Mouse (Mus musculus): Measurements from ENCODE around the gene Actr1a. TPM values are rescaled to one million over a fixed set of nuclear protein-coding genes. Genes with fewer than 3 reads are reported as not detected.

Gene Actr1a
- polyA plus RNA-seq, 1 experiment, result 117 TPM

- Histone ChIP-seq H3K4me2 (ENCODE audit: low read depth) (peak overlapping the region; percentile 86), H3K27me3 (ENCODE audit: control insufficient read depth, insufficient read depth, insufficient read length) (no peaks in the 10 kb centered on the region), H3K79me2 (ENCODE audit: control insufficient read depth, insufficient read depth) (no peaks in the 10 kb centered on the region), H3ac (ENCODE audit: control insufficient read depth, insufficient read length) (peak overlapping the region; percentile 74), H3K36me3 (ENCODE audit: control insufficient read depth, insufficient read depth) (no peaks in the 10 kb centered on the region), H3K4me3 (peak overlapping the region; percentile 76)
- no peak for TF ChIP-seq USF1 (IDR thresholded peaks at IDR 0.05; ENCODE audit: low read depth)
- no peak for TF ChIP-seq POLR2A (IDR thresholded peaks at IDR 0.05; ENCODE audit: insufficient read length, low read depth)
- no peak for TF ChIP-seq E2F4 (IDR thresholded peaks at IDR 0.05; ENCODE audit: insufficient read depth)
- TF ChIP-seq MYOD1 (IDR thresholded peaks at IDR 0.05; ENCODE audit: control insufficient read depth in 1 of 3, insufficient read length in 2 of 3, low read depth in 2 of 3), result no peak
Observed at GRCm38 (mm10) chr19:46337719-46338330, 57.7 kb downstream of the Actr1a start.

- no peak overlapping the region for H3K4me3 ChIP-seq
- no peaks in the 10 kb centered on the region for H3K79me2 ChIP-seq (ENCODE audit: control insufficient read depth, insufficient read depth)
- no peaks in the 10 kb centered on the region for H3K27me3 ChIP-seq (ENCODE audit: control insufficient read depth, insufficient read depth, insufficient read length)
- TF ChIP-seq POLR2A (IDR thresholded peaks at IDR 0.05; ENCODE audit: insufficient read length, low read depth) (no peak), TCF12 (IDR thresholded peaks at IDR 0.05; ENCODE audit: insufficient read depth, poor library complexity, severe bottlenecking) (no peak), REST (IDR thresholded peaks at IDR 0.05; ENCODE audit: insufficient read depth, insufficient read length) (no peak), MAX (IDR thresholded peaks at IDR 0.05; ENCODE audit: low read depth) (no peak), E2F4 (IDR thresholded peaks at IDR 0.05; ENCODE audit: insufficient read depth) (no peak), MYOG (IDR thresholded peaks at IDR 0.05; ENCODE audit: control insufficient read depth in 1 of 3, insufficient read depth in 1 of 3, insufficient read length in 2 of 3, low read depth in 2 of 3) (no peak), USF1 (IDR thresholded peaks at IDR 0.05; ENCODE audit: low read depth) (no peak), POLR2AphosphoS2 (IDR thresholded peaks at IDR 0.05; ENCODE audit: insufficient read length, low read depth) (no peak), MYOD1 (IDR thresholded peaks at IDR 0.05; ENCODE audit: control insufficient read depth in 1 of 3, insufficient read length in 2 of 3, low read depth in 2 of 3) (no peak), CEBPB (IDR thresholded peaks at IDR 0.05; ENCODE audit: insufficient read depth, poor library complexity, severe bottlenecking) (no peak), SRF (IDR thresholded peaks at IDR 0.05; ENCODE audit: control insufficient read depth, insufficient read length, low read depth) (no peak), TCF3 (IDR thresholded peaks at IDR 0.05; ENCODE audit: insufficient read length, low read depth) (no peak)
- H3K36me3 ChIP-seq (ENCODE audit: control insufficient read depth, insufficient read depth), result no peaks in the 10 kb centered on the region
- H3ac ChIP-seq (ENCODE audit: control insufficient read depth, insufficient read length), result no peak overlapping the region
- no peak overlapping the region for H3K4me2 ChIP-seq (ENCODE audit: low read depth)
Observed at GRCm38 (mm10) chr19:46333906-46334305, 61.6 kb downstream of the Actr1a start.

GRCm38 (mm10) chr19:46332721-46333339, 62.7 kb downstream of the Actr1a start:
- H3K27me3 ChIP-seq (ENCODE audit: control insufficient read depth, insufficient read depth, insufficient read length), result no peaks in the 10 kb centered on the region
- H3K79me2 ChIP-seq (ENCODE audit: control insufficient read depth, insufficient read depth), result no peaks in the 10 kb centered on the region
- H3K4me2 ChIP-seq (ENCODE audit: low read depth), result no peak overlapping the region
- no peaks in the 10 kb centered on the region for H3K36me3 ChIP-seq (ENCODE audit: control insufficient read depth, insufficient read depth)
- H3K4me3 ChIP-seq, result no peak overlapping the region
- TF ChIP-seq TCF12 (IDR thresholded peaks at IDR 0.05; ENCODE audit: insufficient read depth, poor library complexity, severe bottlenecking) (no peak), CEBPB (IDR thresholded peaks at IDR 0.05; ENCODE audit: insufficient read depth, poor library complexity, severe bottlenecking) (no peak), MAX (IDR thresholded peaks at IDR 0.05; ENCODE audit: low read depth) (no peak), MYOG (IDR thresholded peaks at IDR 0.05; ENCODE audit: control insufficient read depth in 1 of 3, insufficient read depth in 1 of 3, insufficient read length in 2 of 3, low read depth in 2 of 3) (no peak), MYOD1 (IDR thresholded peaks at IDR 0.05; ENCODE audit: control insufficient read depth in 1 of 3, insufficient read length in 2 of 3, low read depth in 2 of 3) (no peak), POLR2A (IDR thresholded peaks at IDR 0.05; ENCODE audit: insufficient read length, low read depth) (no peak)
- H3ac ChIP-seq (ENCODE audit: control insufficient read depth, insufficient read length), result no peak overlapping the region

- TF ChIP-seq USF1 (IDR thresholded peaks at IDR 0.05; ENCODE audit: low read depth) (no peak), TCF12 (IDR thresholded peaks at IDR 0.05; ENCODE audit: insufficient read depth, poor library complexity, severe bottlenecking) (no peak), E2F4 (IDR thresholded peaks at IDR 0.05; ENCODE audit: insufficient read depth) (no peak), TCF3 (IDR thresholded peaks at IDR 0.05; ENCODE audit: insufficient read length, low read depth) (no peak), POLR2A (IDR thresholded peaks at IDR 0.05; ENCODE audit: insufficient read length, low read depth) (no peak), MYOD1 (IDR thresholded peaks at IDR 0.05; ENCODE audit: control insufficient read depth in 1 of 3, insufficient read length in 2 of 3, low read depth in 2 of 3) (no peak), SRF (IDR thresholded peaks at IDR 0.05; ENCODE audit: control insufficient read depth, insufficient read length, low read depth) (no peak), REST (IDR thresholded peaks at IDR 0.05; ENCODE audit: insufficient read depth, insufficient read length) (no peak), MAX (IDR thresholded peaks at IDR 0.05; ENCODE audit: low read depth) (no peak), MYOG (IDR thresholded peaks at IDR 0.05; ENCODE audit: control insufficient read depth in 1 of 3, insufficient read depth in 1 of 3, insufficient read length in 2 of 3, low read depth in 2 of 3) (no peak), CEBPB (IDR thresholded peaks at IDR 0.05; ENCODE audit: insufficient read depth, poor library complexity, severe bottlenecking) (no peak), POLR2AphosphoS2 (IDR thresholded peaks at IDR 0.05; ENCODE audit: insufficient read length, low read depth) (no peak)
- Histone ChIP-seq H3K27me3 (ENCODE audit: control insufficient read depth, insufficient read depth, insufficient read length) (no peaks in the 10 kb centered on the region), H3K36me3 (ENCODE audit: control insufficient read depth, insufficient read depth) (no peaks in the 10 kb centered on the region), H3K4me3 (no peak overlapping the region), H3K4me2 (ENCODE audit: low read depth) (no peak overlapping the region), H3ac (ENCODE audit: control insufficient read depth, insufficient read length) (no peak overlapping the region), H3K79me2 (ENCODE audit: control insufficient read depth, insufficient read depth) (no peaks in the 10 kb centered on the region)
Observed at GRCm38 (mm10) chr19:46331936-46332335, 63.6 kb downstream of the Actr1a start.

GRCm38 (mm10) chr19:46331326-46331725, 64.2 kb downstream of the Actr1a start:
- TF ChIP-seq POLR2AphosphoS2 (IDR thresholded peaks at IDR 0.05; ENCODE audit: insufficient read length, low read depth), result no peak
- no peak for TF ChIP-seq MYOD1 (IDR thresholded peaks at IDR 0.05; ENCODE audit: control insufficient read depth in 1 of 3, insufficient read length in 2 of 3, low read depth in 2 of 3)
- TF ChIP-seq SRF (IDR thresholded peaks at IDR 0.05; ENCODE audit: control insufficient read depth, insufficient read length, low read depth), result no peak
- no peak for TF ChIP-seq MYOG (IDR thresholded peaks at IDR 0.05; ENCODE audit: control insufficient read depth in 1 of 3, insufficient read depth in 1 of 3, insufficient read length in 2 of 3, low read depth in 2 of 3)
- no peak for TF ChIP-seq E2F4 (IDR thresholded peaks at IDR 0.05; ENCODE audit: insufficient read depth)
- TF ChIP-seq TCF3 (IDR thresholded peaks at IDR 0.05; ENCODE audit: insufficient read length, low read depth), result no peak
- TF ChIP-seq CEBPB (IDR thresholded peaks at IDR 0.05; ENCODE audit: insufficient read depth, poor library complexity, severe bottlenecking), result no peak
- TF ChIP-seq TCF12 (IDR thresholded peaks at IDR 0.05; ENCODE audit: insufficient read depth, poor library complexity, severe bottlenecking), result no peak
- TF ChIP-seq USF1 (IDR thresholded peaks at IDR 0.05; ENCODE audit: low read depth), result no peak
- TF ChIP-seq REST (IDR thresholded peaks at IDR 0.05; ENCODE audit: insufficient read depth, insufficient read length), result no peak
- no peak for TF ChIP-seq MAX (IDR thresholded peaks at IDR 0.05; ENCODE audit: low read depth)
- TF ChIP-seq POLR2A (IDR thresholded peaks at IDR 0.05; ENCODE audit: insufficient read length, low read depth), result no peak
- Histone ChIP-seq H3K4me3 (no peak overlapping the region), H3K79me2 (ENCODE audit: control insufficient read depth, insufficient read depth) (no peaks in the 10 kb centered on the region)

More at GRCm38 (mm10) chr19:46331326-46331725, 64.2 kb downstream of the Actr1a start:
- no peak overlapping the region for H3ac ChIP-seq (ENCODE audit: control insufficient read depth, insufficient read length)
- no peaks in the 10 kb centered on the region for H3K36me3 ChIP-seq (ENCODE audit: control insufficient read depth, insufficient read depth)
- no peaks in the 10 kb centered on the region for H3K27me3 ChIP-seq (ENCODE audit: control insufficient read depth, insufficient read depth, insufficient read length)
- H3K4me2 ChIP-seq (ENCODE audit: low read depth), result no peak overlapping the region
